ENCODE assay signal across 18 mouse cellular contexts in genomic region chr5:150672343-150672742, GRCm38 (mm10). TPM values are rescaled to one million over a fixed set of nuclear protein-coding genes. Genes with fewer than 3 reads are reported as not detected.
A peak's percentile ranks its signal among the peaks of the same experiment; 100 is the strongest.
DNase-seq lines count a peak whose midpoint lies in the region; ATAC-seq and TF ChIP-seq lines count a peak whose summit lies in the region.
"Had no signal": no experiment of that assay in that cellular context is flagged by ENCODE, and none has a peak within 500 bp of the region (broad histone marks: within the 10 kb centered on the region; RNA-seq: fewer than 3 reads in every experiment).

No protein-coding gene starts in this region.

- no peak overlapping the region for H3K4me3 ChIP-seq in gastrocnemius, adult 2 months
- no peak overlapping the region for H3K4me3 ChIP-seq in midbrain, embryonic 11.5 days (ENCODE audit: low read depth, low read length)
- no peak overlapping the region for H3K4me3 ChIP-seq in midbrain, embryonic 10.5 days
- H3K4me3 ChIP-seq: forebrain, embryonic 10.5 days; forebrain, embryonic 12.5 days had no signal

- no peak overlapping the region for H3K4me2 ChIP-seq in midbrain, embryonic 11.5 days

- no peak for ATAC-seq in midbrain, embryonic 11.5 days (ENCODE audit: low FRiP score)
- ATAC-seq: forebrain, embryonic 16.5 days had no signal

- no peaks in the 10 kb centered on the region for H3K9me3 ChIP-seq in midbrain, embryonic 11.5 days (ENCODE audit: control insufficient read depth, low read length)
- H3K9me3 ChIP-seq in midbrain, embryonic 10.5 days (replicated peaks), result no peaks in the 10 kb centered on the region
- H3K9me3 ChIP-seq: embryonic facial prominence, embryonic 13.5 days; embryonic facial prominence, embryonic 15.5 days; forebrain, embryonic 10.5 days; forebrain, embryonic 12.5 days had no signal

- peak; percentile 44 for DNase-seq in cerebellum, adult 9-10 months
- DNase-seq in cerebellum, adult 8-10 months, result no peak
- peak; percentile 18 for DNase-seq in gastrocnemius, adult 2 months
- DNase-seq in gastrocnemius, postnatal 4 days (ENCODE audit: low spot score in 2 of 2), result no peak
- peak; percentile 59 for DNase-seq in midbrain, embryonic 11.5 days (ENCODE audit: low spot score, missing footprints)
- no peak for DNase-seq in midbrain, embryonic 10.5 days (ENCODE audit: low spot score)
- DNase-seq: adrenal gland, adult 2 months; adrenal gland, postnatal 10 days; adrenal gland, postnatal 25 days; cerebellum, adult 11 months; cerebellum, adult 2 months; cerebellum, postnatal 25 days; embryo, embryonic 11 days had no signal

- no peak overlapping the region for H3K9ac ChIP-seq in midbrain, embryonic 11.5 days (ENCODE audit: low read length)
- H3K9ac ChIP-seq: embryonic facial prominence, embryonic 13.5 days; embryonic facial prominence, embryonic 15.5 days; forebrain, embryonic 12.5 days had no signal

- H3K36me3 ChIP-seq in midbrain, embryonic 11.5 days (ENCODE audit: control insufficient read depth, insufficient read depth, low read length), result no peaks in the 10 kb centered on the region
- peaks cover 3% of the 10 kb centered on the region; the same call in 1 of the 2 replicates for H3K36me3 ChIP-seq in midbrain, embryonic 10.5 days
- H3K36me3 ChIP-seq: embryonic facial prominence, embryonic 13.5 days; embryonic facial prominence, embryonic 15.5 days; forebrain, embryonic 10.5 days; forebrain, embryonic 12.5 days had no signal

- 92% methylated on average over 7 of the region's 7 CpGs for WGBS in midbrain, embryonic 11.5 days
- WGBS in midbrain, embryonic 10.5 days, result 86% methylated on average over 7 of the region's 7 CpGs

- no peak overlapping the region for H3K27ac ChIP-seq in gastrocnemius, adult 2 months
- no peak overlapping the region for H3K27ac ChIP-seq in midbrain, embryonic 11.5 days (ENCODE audit: low read depth, low read length)
- no peak overlapping the region for H3K27ac ChIP-seq in midbrain, embryonic 10.5 days (replicated peaks)
- H3K27ac ChIP-seq: embryonic facial prominence, embryonic 13.5 days; embryonic facial prominence, embryonic 15.5 days; forebrain, embryonic 10.5 days; forebrain, embryonic 12.5 days had no signal

- no peak for TF ChIP-seq CTCF in gastrocnemius, adult 2 months (IDR thresholded peaks at IDR 0.05)

- intact Hi-C loops in gastrocnemius, adult 2 months (cut with DNase I), result loop anchor here (5.0 to 10.0 kb wide), 3 partner anchors 45 to 695 kb away; no protein-coding TSS in a partner anchor

- H3K27me3 ChIP-seq in midbrain, embryonic 11.5 days (ENCODE audit: control insufficient read depth, insufficient read depth, low read length), result no peaks in the 10 kb centered on the region
- no peaks in the 10 kb centered on the region for H3K27me3 ChIP-seq in midbrain, embryonic 10.5 days (ENCODE audit: low read depth, poor library complexity, severe bottlenecking)
- H3K27me3 ChIP-seq: embryonic facial prominence, embryonic 13.5 days; embryonic facial prominence, embryonic 15.5 days; forebrain, embryonic 12.5 days had no signal

- peaks cover 9% of the 10 kb centered on the region for H3K4me1 ChIP-seq in midbrain, embryonic 11.5 days (ENCODE audit: control insufficient read depth, insufficient read depth, low read length)
- H3K4me1 ChIP-seq in midbrain, embryonic 10.5 days, result peaks cover 18% of the 10 kb centered on the region

RNA-seq across cellular contexts. Expression of gene Pds5b, which starts 1.2 kb away (rescaled TPM):
- 10 to 100 TPM; 20.8 to 23.0 TPM for total RNA-seq in gastrocnemius, adult 2 months (2021)
- 10 to 100 TPM; 39.9 to 44.8 TPM for total RNA-seq in gastrocnemius, postnatal 4 days (2021)
- 48.9 and 49.3 TPM in 2 replicates for polyA plus RNA-seq in midbrain, embryonic 11.5 days (2014; fragmentation: Nextera tagmentation; extraction: Ambion mirVana)
- polyA plus RNA-seq in midbrain, embryonic 10.5 days (2016; fragmentation: Nextera tagmentation; extraction: Ambion mirVana), result 36.2 and 37.8 TPM in 2 replicates

RNA-seq across cellular contexts. Expression of gene N4bp2l2, which starts 6.4 kb away (rescaled TPM):
- 10 to 100 TPM; 30.9 to 32.3 TPM for total RNA-seq in gastrocnemius, adult 2 months (2021)
- 10 to 100 TPM; 53.7 to 54.1 TPM for total RNA-seq in gastrocnemius, postnatal 4 days (2021)
- polyA plus RNA-seq in midbrain, embryonic 11.5 days (2014; fragmentation: Nextera tagmentation; extraction: Ambion mirVana), result 40.5 and 42.1 TPM in 2 replicates
- 30.3 and 30.4 TPM in 2 replicates for polyA plus RNA-seq in midbrain, embryonic 10.5 days (2016; fragmentation: Nextera tagmentation; extraction: Ambion mirVana)

Comparison
In these comparisons a context has a peak if more than half of its experiments do, and no peak if none do; other contexts are left out.
1. DNase-seq: peak in cerebellum, adult 9-10 months (single experiment), gastrocnemius, adult 2 months (single experiment) and midbrain, embryonic 11.5 days (single experiment); none in cerebellum, adult 8-10 months (single experiment), gastrocnemius, postnatal 4 days (0 of 2) and midbrain, embryonic 10.5 days (single experiment).